Mouse (Mus musculus) ES-Bruce4 (cell line): Measurements from ENCODE around the gene Kif3a.

Source experiments
- EP300 ChIP-seq: IDR thresholded peaks from 2 replicates; pipeline ENCODE4 v1.6.1; 2011; ENCODE audit warnings: low read depth, low read length; ENCODE audit not compliant: insufficient read depth
- POLR2A ChIP-seq: IDR thresholded peaks from one replicate; pipeline ENCODE4 v1.8.1; 2011; ENCODE audit warnings: low read length; ENCODE audit not compliant: insufficient read depth

- TF ChIP-seq POLR2A (no peak), EP300 (no peak)
Measured at GRCm38 (mm10) chr11:53618619-53619198, 51.5 kb downstream of the Kif3a start, which contains the start of gene Il4.
